Mouse (Mus musculus) small intestine, adult 2 months (tissue): Measurements from ENCODE around the gene Ccdc144b. TPM values are rescaled to one million over a fixed set of nuclear protein-coding genes. Genes with fewer than 3 reads are reported as not detected.

ENCODE experiments used
- H3K27ac ChIP-seq: fragments of 200-500 bp; 2 replicates; pipeline ENCODE4 v1.5.1; 2012; ENCODE audit warnings: low read depth, low read length, control low read depth, inconsistent platforms; ENCODE audit not compliant: insufficient read depth
- H3K27me3 ChIP-seq: fragments of 200-500 bp; 2 replicates; pipeline ENCODE4 v1.6.1; 2012; ENCODE audit warnings: mild to moderate bottlenecking, moderate library complexity, low read length, inconsistent platforms; ENCODE audit not compliant: control insufficient read depth, insufficient read depth
- H3K36me3 ChIP-seq: fragments of 200-500 bp; 2 replicates; pipeline ENCODE4 v1.6.1; 2012; ENCODE audit warnings: mild to moderate bottlenecking, low read length, control low read depth, inconsistent platforms; ENCODE audit not compliant: control insufficient read depth, insufficient read depth
- H3K4me1 ChIP-seq: fragments of 200-500 bp; 2 replicates; pipeline ENCODE4 v1.6.1; 2012; ENCODE audit warnings: low read length, inconsistent platforms, mixed read lengths; ENCODE audit not compliant: control insufficient read depth, insufficient read depth, insufficient read length
- H3K4me3 ChIP-seq: fragments of 200-500 bp; 2 replicates; pipeline ENCODE4 v1.5.1; 2012; ENCODE audit warnings: low read depth, mild to moderate bottlenecking, control low read depth, inconsistent platforms, low read length, moderate library complexity
- CTCF ChIP-seq: fragments of 200-500 bp; IDR thresholded peaks from 2 replicates; pipeline ENCODE4 v1.5.1; 2012; ENCODE audit warnings: low read depth, mild to moderate bottlenecking, control low read depth, inconsistent platforms, low read length, moderate library complexity, mixed read lengths; ENCODE audit not compliant: insufficient replicate concordance, insufficient read length; ENCODE audit errors: extremely low read depth
- POLR2A ChIP-seq: fragments of 200-500 bp; IDR thresholded peaks from 2 replicates; pipeline ENCODE4 v1.6.1; 2012; ENCODE audit warnings: low read depth, mild to moderate bottlenecking, control low read depth, inconsistent platforms, low read length, moderate library complexity
- WGBS: fragments of 180-500 bp; shearing (Covaris S2); methylation state at CpG from one replicate; pipeline ENCODE4 v1.1.7; 2018; 5-methylcytosine and 5-hydroxymethylcytosine counted together
- polyA plus RNA-seq: library from polyadenylated mRNA; depleted of rRNA; stranded (reverse); fragments of >200 nt; gene quantifications from 2 replicates; pipeline ENCODE4 v1.2.3, GENCODE M21; 2012; rRNA removed

Gene Ccdc144b
- not detected in 2 replicates for polyA plus RNA-seq

GRCm38 (mm10) chr3:36053447-36053846, at the start of gene Ccdc144b:
Gene Ccdc144b, minus strand, starts transcription at chr3:36053547.
- 87% methylated on average over 6 of the region's 6 CpGs for WGBS
- TF ChIP-seq POLR2A (no peak), CTCF (no peak)

GRCm38 (mm10) chr3:36095371-36095770, 42.0 kb upstream of the Ccdc144b start:
- TF ChIP-seq CTCF (no peak), POLR2A (no peak)
- no peaks in the 10 kb centered on the region for H3K27me3 ChIP-seq
- WGBS: 92% methylated on average over 2 of the region's 2 CpGs
- H3K36me3 ChIP-seq: peaks cover 5% of the 10 kb centered on the region; the same call in 1 of the 2 replicates
- H3K4me1 ChIP-seq: no peaks in the 10 kb centered on the region
- H3K27ac ChIP-seq: no peak overlapping the region
- H3K4me3 ChIP-seq: no peak overlapping the region

More at GRCm38 (mm10) chr3:36053447-36053846, at the start of gene Ccdc144b:
- Histone ChIP-seq H3K4me1 (no peaks in the 10 kb centered on the region), H3K27ac (no peak within 1 kb of the TSS), H3K27me3 (no peaks in the 10 kb centered on the region; the same call in 1 of the 2 replicates), H3K4me3 (no peak within 1 kb of the TSS), H3K36me3 (no peaks in the 10 kb centered on the region)

DNA sequence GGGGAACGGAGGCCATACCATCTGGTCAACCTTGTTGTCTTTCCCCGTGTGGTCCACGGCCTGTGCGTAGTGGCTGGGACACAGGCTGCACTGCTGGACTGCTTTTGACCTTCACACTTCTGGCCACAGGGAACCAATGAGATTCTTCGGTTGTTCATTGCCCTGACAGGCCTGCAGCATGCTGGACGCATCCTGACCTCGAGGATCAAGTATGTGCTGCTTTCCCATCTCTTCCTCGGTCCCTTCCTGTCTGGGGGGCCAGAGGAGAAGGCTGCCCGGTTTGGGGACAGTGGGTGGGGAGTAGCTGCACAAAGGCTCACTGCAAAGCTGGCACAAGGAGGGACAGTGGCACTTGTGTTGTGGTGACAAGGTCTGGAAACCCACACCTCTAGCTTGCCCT, 34.2 kb upstream of the Ccdc144b start:
- WGBS: 92% methylated on average over 9 of the region's 9 CpGs
- Histone ChIP-seq H3K36me3 (peaks cover 64% of the 10 kb centered on the region), H3K27ac (no peak overlapping the region), H3K4me1 (no peaks in the 10 kb centered on the region), H3K27me3 (no peaks in the 10 kb centered on the region), H3K4me3 (no peak overlapping the region)
- TF ChIP-seq POLR2A (no peak), CTCF (no peak)

- Histone ChIP-seq H3K27ac (no peak overlapping the region), H3K36me3 (peaks cover 75% of the 10 kb centered on the region), H3K27me3 (no peaks in the 10 kb centered on the region), H3K4me1 (no peaks in the 10 kb centered on the region), H3K4me3 (no peak overlapping the region)
- TF ChIP-seq POLR2A: no peak
- no peak for TF ChIP-seq CTCF
- WGBS: 98% methylated on average over 5 of the region's 5 CpGs
These were observed 32.0 kb upstream of the Ccdc144b start for GRCm38 (mm10) chr3:36085394-36085793.

DNA sequence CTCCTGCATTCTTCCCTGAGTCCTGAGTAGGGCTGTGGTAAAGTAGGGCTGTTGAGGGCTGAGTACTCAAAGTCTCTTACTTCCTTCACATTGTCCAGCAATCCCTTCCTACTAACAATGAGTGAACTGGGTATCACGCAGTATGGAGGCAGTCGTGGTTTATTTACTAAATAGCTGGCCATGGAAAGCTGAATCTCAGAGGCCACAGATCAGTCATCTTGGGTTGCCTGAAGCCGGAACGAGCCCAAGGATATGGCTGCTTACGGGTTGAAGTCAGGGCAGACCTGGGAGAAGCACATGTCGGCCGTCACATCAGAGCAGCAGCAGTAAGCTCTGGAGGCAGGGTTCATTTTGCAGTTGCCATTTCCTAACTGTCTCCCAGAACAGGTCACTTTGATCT, 30.0 kb upstream of the Ccdc144b start:
- TF ChIP-seq POLR2A (no peak), CTCF (no peak)
- no peak overlapping the region for H3K27ac ChIP-seq
- no peaks in the 10 kb centered on the region for H3K4me1 ChIP-seq
- no peaks in the 10 kb centered on the region for H3K27me3 ChIP-seq
- peaks cover 69% of the 10 kb centered on the region for H3K36me3 ChIP-seq
- WGBS: 96% methylated on average over 7 of the region's 7 CpGs
- H3K4me3 ChIP-seq: no peak overlapping the region

DNA sequence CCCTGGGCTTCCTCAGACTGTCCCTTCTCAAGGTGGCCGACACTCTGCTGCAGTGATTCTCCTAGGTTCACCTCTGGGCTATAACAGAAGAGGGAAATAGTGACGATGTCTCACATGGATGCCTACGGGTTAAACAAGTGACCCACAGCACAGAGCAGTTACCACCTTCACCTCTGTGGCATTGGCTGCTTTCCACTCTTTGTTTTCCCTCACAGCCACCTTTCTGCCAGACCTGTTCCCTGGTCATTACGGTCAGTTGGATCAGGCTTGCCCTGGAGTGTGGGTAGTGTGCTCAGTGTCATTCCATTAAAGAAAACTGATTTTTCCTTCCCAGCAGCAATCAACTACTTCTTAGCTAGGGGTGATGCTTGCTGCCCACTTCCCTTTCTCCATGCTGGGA, 29.5 kb upstream of the Ccdc144b start:
- Histone ChIP-seq H3K4me1 (no peaks in the 10 kb centered on the region), H3K4me3 (no peak overlapping the region), H3K36me3 (peaks cover 70% of the 10 kb centered on the region), H3K27ac (no peak overlapping the region), H3K27me3 (no peaks in the 10 kb centered on the region)
- WGBS: 94% methylated on average over 4 of the region's 4 CpGs
- TF ChIP-seq POLR2A (no peak), CTCF (no peak)

GRCm38 (mm10) chr3:36080741-36081140, 27.4 kb upstream of the Ccdc144b start:
- Histone ChIP-seq H3K4me3 (no peak overlapping the region), H3K36me3 (peaks cover 76% of the 10 kb centered on the region), H3K27me3 (no peaks in the 10 kb centered on the region), H3K27ac (no peak overlapping the region), H3K4me1 (no peaks in the 10 kb centered on the region)
- WGBS: 93% methylated on average over 5 of the region's 5 CpGs
- TF ChIP-seq POLR2A: no peak
- TF ChIP-seq CTCF: no peak

- Histone ChIP-seq H3K36me3 (peaks cover 76% of the 10 kb centered on the region), H3K27me3 (no peaks in the 10 kb centered on the region), H3K27ac (no peak overlapping the region), H3K4me3 (no peak overlapping the region), H3K4me1 (no peaks in the 10 kb centered on the region)
- 90% methylated on average over 5 of the region's 5 CpGs for WGBS
- TF ChIP-seq CTCF (no peak), POLR2A (no peak)
These were observed 26.5 kb upstream of the Ccdc144b start for GRCm38 (mm10) chr3:36079886-36080285.
